Mouse (Mus musculus) forebrain, embryonic 15.5 days (tissue): ENCODE results near the gene Gcc1. TPM values are rescaled to one million over a fixed set of nuclear protein-coding genes. Genes with fewer than 3 reads are reported as not detected.

Experiments used
- ATAC-seq: fragments of 200-750 bp; cut with Nextera tagmentation; replicated peaks from 2 replicates; pipeline ENCODE4 v1.8.0; 2017; ENCODE audit warnings: mild to moderate bottlenecking, moderate TSS enrichment, moderate library complexity
- H3K27ac ChIP-seq: fragments of 300-500 bp; sonication (generic); replicated peaks from 2 replicates; pipeline ENCODE4 v1.5.1; 2015; ENCODE audit warnings: mild to moderate bottlenecking, inconsistent platforms
- H3K27me3 ChIP-seq: fragments of 300-500 bp; sonication (generic); 2 replicates; pipeline ENCODE4 v1.6.1; 2015; ENCODE audit warnings: inconsistent platforms
- H3K36me3 ChIP-seq: fragments of 300-500 bp; sonication (generic); 2 replicates; pipeline ENCODE4 v1.6.1; 2015; ENCODE audit warnings: mild to moderate bottlenecking, inconsistent platforms
- H3K4me1 ChIP-seq: fragments of 300-500 bp; sonication (generic); 2 replicates; pipeline ENCODE4 v1.6.1; 2015; ENCODE audit warnings: inconsistent platforms
- H3K4me2 ChIP-seq: fragments of 300-500 bp; sonication (generic); replicated peaks from 2 replicates; pipeline ENCODE4 v1.6.1; 2015; ENCODE audit warnings: mild to moderate bottlenecking, inconsistent platforms
- H3K4me3 ChIP-seq: fragments of 300-500 bp; sonication (generic); 2 replicates; pipeline ENCODE4 v1.5.1; 2015; ENCODE audit warnings: mild to moderate bottlenecking, inconsistent platforms
- H3K9ac ChIP-seq: fragments of 300-500 bp; sonication (generic); replicated peaks from 2 replicates; pipeline ENCODE4 v1.6.1; 2015; ENCODE audit warnings: mild to moderate bottlenecking, inconsistent platforms
- H3K9me3 ChIP-seq: fragments of 300-500 bp; sonication (generic); 2 replicates; pipeline ENCODE4 v1.6.1; 2016; ENCODE audit warnings: inconsistent platforms
- WGBS: fragments of 180-500 bp; shearing (Covaris S2); methylation state at CpG from one replicate; pipeline ENCODE4 v1.1.7; 2015; ENCODE audit warnings: mixed read lengths; 5-methylcytosine and 5-hydroxymethylcytosine counted together
- polyA plus RNA-seq: library from polyadenylated mRNA; unstranded; fragments of >200 nt; fragmentation: Nextera tagmentation; extraction: Ambion mirVana; gene quantifications from 2 replicates; pipeline ENCODE4 v1.2.1, GENCODE M21; 2015

Gene Gcc1
- polyA plus RNA-seq, 1 experiment from 2014 or later, result 15.9 TPM

- Histone ChIP-seq H3K27me3 (no peaks in the 10 kb centered on the region), H3K9ac (no peak overlapping the region), H3K27ac (no peak overlapping the region), H3K4me1 (no peaks in the 10 kb centered on the region), H3K4me2 (no peak overlapping the region), H3K9me3 (no peaks in the 10 kb centered on the region), H3K4me3 (no peak overlapping the region), H3K36me3 (no peaks in the 10 kb centered on the region)
- 89% methylated on average over 3 of the region's 3 CpGs for WGBS
- no peak for ATAC-seq
These were observed 43.0 kb downstream of the Gcc1 start for GRCm38 (mm10) chr6:28385169-28385568.

GRCm38 (mm10) chr6:28381983-28382382 lies 46.2 kb downstream of the Gcc1 start:
- no peak overlapping the region for H3K4me3 ChIP-seq
- 70% methylated on average over 4 of the region's 4 CpGs for WGBS

GRCm38 (mm10) chr6:28369966-28370683 lies 58.1 kb downstream of the Gcc1 start:
- ATAC-seq, result peak; percentile 83
- Histone ChIP-seq H3K9ac (no peak overlapping the region), H3K9me3 (no peaks in the 10 kb centered on the region), H3K27ac (no peak overlapping the region), H3K4me2 (no peak overlapping the region), H3K4me3 (no peak overlapping the region), H3K27me3 (no peaks in the 10 kb centered on the region), H3K4me1 (peaks cover 12% of the 10 kb centered on the region), H3K36me3 (no peaks in the 10 kb centered on the region)
- WGBS, result 29% methylated on average over 6 of the region's 6 CpGs

More at GRCm38 (mm10) chr6:28381983-28382382, 46.2 kb downstream of the Gcc1 start:
- Histone ChIP-seq H3K27ac (no peak overlapping the region), H3K9ac (no peak overlapping the region), H3K9me3 (no peaks in the 10 kb centered on the region), H3K4me2 (no peak overlapping the region), H3K4me1 (no peaks in the 10 kb centered on the region), H3K36me3 (no peaks in the 10 kb centered on the region), H3K27me3 (no peaks in the 10 kb centered on the region)
- ATAC-seq, result no peak

DNA sequence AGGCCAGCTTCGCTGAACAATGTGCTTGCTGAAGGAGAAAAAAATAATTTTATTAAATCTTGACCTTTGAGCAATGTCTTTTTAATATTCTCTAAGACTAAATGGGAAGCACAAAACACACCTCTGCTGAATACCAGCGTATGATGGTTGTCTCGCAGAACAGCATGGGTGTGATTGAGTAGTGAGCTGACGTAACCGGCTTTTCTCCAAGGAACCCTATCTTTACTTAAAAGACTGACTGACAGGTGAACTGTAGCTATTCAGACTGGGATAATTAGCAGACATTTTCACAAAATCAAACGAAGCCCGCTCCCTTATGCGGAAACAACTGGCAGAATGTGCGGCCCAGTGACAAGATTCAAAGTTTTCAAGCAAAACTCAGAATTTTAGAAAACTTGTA lies 60.6 kb downstream of the Gcc1 start:
- peak; percentile 63 for ATAC-seq
- Histone ChIP-seq H3K4me1 (peaks cover 12% of the 10 kb centered on the region), H3K9ac (no peak overlapping the region), H3K4me2 (no peak overlapping the region), H3K27ac (peak overlapping the region; percentile 19; the same call in 1 of the 2 replicates), H3K9me3 (no peaks in the 10 kb centered on the region), H3K4me3 (no peak overlapping the region), H3K27me3 (no peaks in the 10 kb centered on the region), H3K36me3 (no peaks in the 10 kb centered on the region)
- 33% methylated on average over 9 of the region's 9 CpGs for WGBS

Other genes with a start within 250 kb of the Gcc1 start
- 20.8 and 23.1 TPM in 2 replicates for gene Zfp800, start 30.4 kb downstream of the Gcc1 start, polyA plus RNA-seq
- 414 and 439 TPM in 2 replicates for gene Arf5, start 4.8 kb downstream of the Gcc1 start, polyA plus RNA-seq
- not detected in 2 replicates for gene Fscn3, start 601 bp downstream of the Gcc1 start, polyA plus RNA-seq
- gene Pax4, start 21.0 kb upstream of the Gcc1 start, polyA plus RNA-seq, result 0.19 and 0.24 TPM in 2 replicates
- 76.5 and 77.6 TPM in 2 replicates for gene Snd1, start 46.7 kb upstream of the Gcc1 start, polyA plus RNA-seq